Mouse (Mus musculus) mouse trophoblast stem cell (cell line): ENCODE measurements around the gene Proser1.

Experiments
- in situ Hi-C, 2 experiments: fragments of 300-500 bp; cut with MseI, MboI; formaldehyde crosslinking; loops; 2 replicates in 1 of 2; 3 replicates in 1 of 2; pipeline ENCODE4 v1.15.1; 2025

Proser1 gene

GRCm38 (mm10) chr3:53465330-53465729, 1.9 kb downstream of the Proser1 start:
- in situ Hi-C loops: no loop called here

DNA sequence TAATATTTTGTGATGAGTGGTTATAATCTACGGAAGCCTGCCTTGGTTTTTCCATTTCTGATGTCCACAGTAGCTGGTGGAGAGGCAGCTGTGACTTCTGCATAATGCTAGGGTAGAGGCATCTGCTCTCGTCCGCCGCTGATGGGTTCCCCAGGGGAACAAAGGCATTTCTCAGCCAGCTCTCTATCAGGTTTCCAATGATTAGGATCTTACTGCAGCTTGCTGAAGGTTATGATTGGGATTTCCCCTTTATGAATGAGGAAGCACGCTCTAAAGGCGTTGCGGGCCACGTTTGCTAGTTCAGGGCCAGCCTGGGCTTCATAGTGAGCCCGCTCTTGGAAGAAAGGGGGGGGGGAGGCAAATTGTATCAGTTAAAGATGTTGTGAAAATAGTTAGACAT, 3.0 kb downstream of the Proser1 start:
- in situ Hi-C loops: no loop called here

DNA sequence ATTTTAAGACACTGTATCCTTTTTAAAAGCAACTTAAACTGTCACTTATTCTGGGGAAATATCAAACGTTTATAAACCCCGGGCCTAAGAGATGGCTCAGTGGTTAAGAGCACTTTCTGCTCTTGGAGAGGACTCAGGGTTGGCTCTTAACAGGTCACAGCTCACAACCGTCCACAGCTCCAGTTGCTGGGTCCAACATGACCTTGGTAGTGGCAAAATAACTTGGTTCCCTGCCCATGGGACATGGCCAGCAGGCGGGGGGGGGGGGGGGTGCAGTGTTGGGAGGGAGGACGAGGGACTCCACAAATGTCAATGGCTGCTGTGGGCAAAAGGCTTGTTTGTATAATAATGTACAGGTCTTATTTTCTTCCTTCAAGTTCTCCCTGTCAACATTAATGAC, 3.9 kb downstream of the Proser1 start:
- in situ Hi-C loops: no loop called here

DNA sequence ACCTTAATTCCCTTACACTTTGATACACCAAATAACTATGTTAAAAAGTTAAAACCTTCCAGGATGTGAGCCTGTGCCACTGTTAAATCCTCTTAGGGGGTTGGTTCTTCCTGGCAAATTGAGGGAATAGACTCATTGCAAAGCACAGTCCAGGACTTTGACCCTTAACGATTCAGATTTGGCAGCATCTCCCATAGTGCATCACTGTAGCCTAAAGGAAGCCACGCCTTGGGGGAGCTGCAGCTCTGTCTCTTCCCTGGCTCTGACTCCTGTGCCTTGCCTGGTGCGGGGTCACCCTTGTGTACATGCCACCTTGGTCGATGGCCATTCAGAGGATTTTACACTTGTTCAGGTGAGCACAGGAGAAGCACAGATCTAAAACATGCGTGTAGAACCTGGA, 6.2 kb downstream of the Proser1 start:
- in situ Hi-C loops: no loop called here

DNA sequence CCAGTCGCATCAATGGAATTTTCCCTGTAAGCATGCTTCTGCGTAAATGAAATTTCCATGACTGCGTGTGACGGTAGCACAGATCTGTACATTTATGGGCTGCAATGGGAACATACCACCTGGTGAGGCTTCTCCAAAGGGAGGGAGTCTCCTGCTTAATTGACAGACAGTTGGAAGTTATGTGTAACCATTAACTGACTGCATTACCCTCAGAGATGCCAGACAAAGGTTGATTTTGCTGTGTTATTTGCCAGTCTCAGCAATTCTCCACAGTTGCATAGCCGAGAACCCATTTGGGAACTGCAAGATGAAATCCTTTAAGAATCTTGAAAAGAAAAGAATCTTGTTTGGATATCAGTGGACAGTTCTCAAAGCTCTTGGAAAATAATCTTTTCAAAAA, 8.6 kb downstream of the Proser1 start:
- in situ Hi-C loops: no loop called here

DNA sequence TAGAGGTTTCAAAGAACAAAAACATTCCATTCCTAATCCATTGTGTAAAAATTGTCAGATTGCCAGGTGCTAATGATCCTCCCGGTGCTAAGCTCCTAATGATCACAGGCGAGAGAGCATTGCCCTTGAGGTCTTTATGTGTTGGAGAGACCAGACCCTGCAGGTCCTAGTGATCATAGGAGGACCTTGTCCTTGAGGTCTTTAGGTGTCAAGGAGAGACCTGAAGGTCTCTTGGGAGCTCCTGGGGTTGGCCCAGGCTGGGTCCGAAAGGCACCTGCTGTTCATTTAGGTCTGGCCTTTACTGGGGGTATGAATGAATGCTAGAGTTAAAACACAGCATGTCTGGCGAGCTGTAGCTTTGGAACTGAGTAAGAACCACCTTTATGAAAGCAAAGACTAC, 10.7 kb downstream of the Proser1 start:
- in situ Hi-C loops: no loop called here

DNA sequence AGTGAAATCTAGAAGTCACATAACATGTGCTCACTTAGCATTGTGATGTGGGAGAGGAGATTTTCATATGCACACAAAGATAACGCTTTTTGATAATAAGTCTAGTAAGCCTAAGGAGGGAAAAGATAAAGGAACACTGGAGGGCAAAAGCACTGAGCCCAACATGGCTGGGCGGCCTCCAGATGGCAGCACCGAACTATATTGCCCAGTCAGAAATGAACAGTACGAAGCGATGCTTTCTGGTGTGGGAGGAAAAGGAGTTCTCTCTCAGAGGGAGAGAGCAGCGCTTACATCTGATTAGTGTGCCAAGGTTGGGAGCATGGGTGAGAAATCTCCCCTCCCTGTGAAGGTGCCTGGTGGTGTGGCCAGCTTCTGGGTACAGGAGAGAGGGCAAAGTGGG, 12.4 kb downstream of the Proser1 start:
- in situ Hi-C loops: no loop called here

GRCm38 (mm10) chr3:53477468-53477867, 14.0 kb downstream of the Proser1 start:
- in situ Hi-C loops: no loop called here

- in situ Hi-C loops: no loop called here
These were observed 15.1 kb downstream of the Proser1 start for GRCm38 (mm10) chr3:53478419-53479046.

GRCm38 (mm10) chr3:53483414-53484059, 20.1 kb downstream of the Proser1 start:
- in situ Hi-C loops: no loop called here

DNA sequence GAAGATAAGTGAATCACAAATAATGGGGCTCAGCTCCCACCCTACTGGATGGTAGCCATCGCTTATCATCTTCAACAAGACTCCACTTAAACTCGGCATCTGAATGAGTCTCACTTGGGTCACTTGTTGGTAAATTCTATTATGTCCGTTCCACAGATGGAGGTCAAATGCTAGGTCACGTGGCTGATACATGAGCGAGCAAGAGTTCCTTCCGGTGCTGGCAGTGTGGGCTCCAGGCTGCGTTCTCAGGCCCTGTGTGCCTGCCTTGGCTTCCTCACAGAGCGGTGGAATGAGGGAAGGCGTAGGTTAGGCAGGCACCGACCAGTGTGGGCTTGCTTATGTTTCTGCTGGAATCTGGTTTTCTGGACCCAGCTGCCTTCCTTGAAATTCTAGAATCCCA, 23.1 kb downstream of the Proser1 start:
- in situ Hi-C loops: no loop called here

- in situ Hi-C loops: no loop called here
These were observed 23.6 kb downstream of the Proser1 start for GRCm38 (mm10) chr3:53486996-53487576.

- in situ Hi-C loops: no loop called here
These were observed 24.9 kb downstream of the Proser1 start, which contains the start of gene Stoml3 for GRCm38 (mm10) chr3:53488353-53488752. TSS of gene Stoml3 (plus strand) at chr3:53488653.

- in situ Hi-C loops: no loop called here
These were observed 35.0 kb downstream of the Proser1 start for GRCm38 (mm10) chr3:53498351-53498905.

DNA sequence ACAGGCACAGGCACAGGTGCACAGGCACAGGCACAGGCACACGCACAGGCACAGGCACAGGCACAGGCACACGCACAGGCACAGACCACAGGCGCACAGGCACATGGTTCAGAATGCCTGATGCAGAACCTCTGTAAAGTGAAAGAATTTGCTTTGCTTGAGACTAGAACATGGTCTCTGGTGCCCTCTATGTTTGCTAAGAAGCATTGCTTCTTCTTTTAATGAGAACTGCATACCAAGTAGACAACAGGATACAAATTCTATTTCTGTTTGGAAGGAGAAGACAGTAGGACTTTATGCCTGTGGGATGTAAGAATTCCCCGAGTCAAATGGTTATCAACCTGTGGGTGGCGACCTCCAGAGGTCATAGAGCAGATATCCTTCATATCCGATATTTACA, 39.0 kb downstream of the Proser1 start:
- in situ Hi-C loops: no loop called here

GRCm38 (mm10) chr3:53513096-53513495, 49.6 kb downstream of the Proser1 start:
- in situ Hi-C loops: no loop called here

DNA sequence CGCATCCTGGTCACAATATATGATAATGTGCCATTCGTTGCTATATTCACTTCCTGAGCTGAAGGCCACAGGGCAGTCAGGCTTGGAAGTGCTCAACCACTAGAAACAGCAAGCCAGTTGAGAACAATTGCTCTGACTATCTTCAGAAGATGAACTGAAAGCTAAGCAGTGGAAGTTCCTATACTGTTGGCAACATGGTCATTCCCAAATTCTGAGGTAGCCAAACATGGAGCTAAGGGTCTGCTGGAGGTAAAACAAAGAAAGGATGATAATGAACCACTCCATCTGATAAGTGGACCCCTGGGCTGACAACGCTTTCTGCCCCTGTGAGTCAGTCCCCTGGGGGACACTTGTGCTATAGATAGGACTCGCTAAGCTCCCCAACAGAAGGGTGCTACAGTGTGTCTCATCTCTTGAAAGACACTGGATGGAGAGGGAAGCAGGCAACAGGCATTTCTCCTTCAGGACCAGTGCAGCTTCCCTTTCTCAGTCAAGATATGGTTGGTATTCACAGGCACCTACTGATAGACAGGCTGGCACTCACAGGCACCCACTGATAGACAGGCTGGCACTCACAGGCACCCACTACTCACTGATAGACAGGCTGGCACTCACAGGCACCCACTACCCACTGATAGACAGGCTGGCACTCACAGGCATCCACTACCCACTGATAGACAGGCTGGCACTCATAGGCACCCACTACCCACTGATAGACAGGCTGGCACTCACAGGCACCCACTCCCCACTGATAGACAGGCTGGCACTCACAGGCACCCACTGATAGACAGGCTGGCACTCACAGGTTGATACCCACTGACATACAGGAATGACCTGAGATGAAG, 51.0 kb downstream of the Proser1 start:
- in situ Hi-C loops: no loop called here

DNA sequence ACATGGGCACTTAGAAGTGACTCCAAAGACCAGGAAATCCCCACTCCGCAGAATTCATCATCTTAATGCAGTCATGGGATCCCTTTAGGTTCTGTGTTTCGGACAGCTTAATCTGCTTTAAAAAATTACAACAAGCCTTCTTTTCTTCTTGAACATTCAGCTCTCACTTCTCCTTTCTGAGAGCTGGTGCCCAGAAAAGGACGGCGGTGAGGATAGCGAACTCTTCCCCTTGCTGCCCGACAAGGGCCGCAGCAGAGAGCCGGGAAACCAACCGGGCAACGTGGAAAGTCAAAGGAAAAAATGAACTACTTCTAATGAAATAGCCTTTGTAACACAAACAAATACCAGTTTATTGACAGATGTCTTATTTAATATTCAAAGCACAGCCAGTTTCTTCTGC, 59.3 kb downstream of the Proser1 start:
- in situ Hi-C loops: no loop called here

- in situ Hi-C loops: no loop called here
These were observed 62.3 kb downstream of the Proser1 start for GRCm38 (mm10) chr3:53525737-53526136.

DNA sequence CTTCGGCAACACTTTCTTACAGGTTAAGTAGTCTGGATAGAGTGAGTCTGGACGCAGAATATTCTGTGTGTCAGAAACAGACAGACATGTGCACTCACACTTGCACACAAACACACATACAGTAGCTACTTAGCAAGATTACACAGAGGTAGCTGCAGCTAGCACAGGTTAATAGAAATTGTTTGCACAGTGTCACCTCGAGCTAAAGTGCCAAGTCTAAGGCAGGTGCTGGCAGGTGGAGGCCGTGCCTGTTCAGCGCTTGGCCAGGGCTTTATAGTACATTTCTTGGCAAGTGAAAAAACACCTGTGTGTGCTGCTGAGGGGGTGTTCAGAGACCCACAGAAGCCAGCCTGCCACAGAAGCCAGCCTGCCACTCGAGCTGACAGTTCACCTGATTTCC, 66.8 kb downstream of the Proser1 start:
- in situ Hi-C loops: no loop called here
